Mouse (Mus musculus): Measurements from ENCODE around the gene Sbf2. TPM values are rescaled to one million over a fixed set of nuclear protein-coding genes. Genes with fewer than 3 reads are reported as not detected.
A peak's percentile ranks its signal among the peaks of the same experiment; 100 is the strongest.

Sbf2 gene
- polyA plus RNA-seq, 1 experiment from 2014 or later, result 62.1 TPM

GRCm38 (mm10) chr7:110627486-110628272 lies 13.0 kb upstream of the Sbf2 start, which contains the start of gene Adm:
Adm (plus strand) TSS chr7:110627661.
- no peak within 1 kb of the TSS for H3K27ac ChIP-seq
- 1% methylated on average over 30 of the region's 30 CpGs for WGBS
- peak; percentile 29; the same call in 1 of the 2 replicates for ATAC-seq (ENCODE audit: low FRiP score)
- H3K4me2 ChIP-seq, result peak within 1 kb of the TSS; percentile 77
- H3K9ac ChIP-seq, result peak within 1 kb of the TSS; percentile 69
- peaks cover 53% of the 10 kb centered on the region for H3K4me1 ChIP-seq (replicated peaks)
- no peaks in the 10 kb centered on the region for H3K36me3 ChIP-seq
- peaks cover 91% of the 10 kb centered on the region for H3K27me3 ChIP-seq
- H3K4me3 ChIP-seq, result peak within 1 kb of the TSS; percentile 45
- no peaks in the 10 kb centered on the region for H3K9me3 ChIP-seq

GRCm38 (mm10) chr7:110627099-110627482 lies 12.4 kb upstream of the Sbf2 start:
- H3K36me3 ChIP-seq, result no peaks in the 10 kb centered on the region
- no peak for ATAC-seq (ENCODE audit: low FRiP score)
- 1% methylated on average over 12 of the region's 12 CpGs for WGBS
- 0 out of 2 replicates have a peak overlapping the region, but pooled peaks have one; percentile 10 for H3K9ac ChIP-seq
- H3K4me2 ChIP-seq, result peak overlapping the region; percentile 77
- no peaks in the 10 kb centered on the region for H3K9me3 ChIP-seq
- peak overlapping the region; percentile 45 for H3K4me3 ChIP-seq
- peaks cover 53% of the 10 kb centered on the region for H3K4me1 ChIP-seq (replicated peaks)
- H3K27ac ChIP-seq, result no peak overlapping the region
- H3K27me3 ChIP-seq, result peaks cover 85% of the 10 kb centered on the region

- no peak for ATAC-seq (ENCODE audit: low FRiP score)
- Histone ChIP-seq H3K27me3 (peaks cover 82% of the 10 kb centered on the region), H3K4me1 (replicated peaks) (peaks cover 53% of the 10 kb centered on the region), H3K9ac (no peak overlapping the region), H3K9me3 (no peaks in the 10 kb centered on the region), H3K27ac (no peak overlapping the region), H3K36me3 (no peaks in the 10 kb centered on the region), H3K4me2 (peak overlapping the region; percentile 77), H3K4me3 (peak overlapping the region; percentile 5; the same call in 1 of the 2 replicates)
- WGBS, result 4% methylated on average over 28 of the region's 28 CpGs
Measured at GRCm38 (mm10) chr7:110626186-110627098, 11.7 kb upstream of the Sbf2 start.

- no peak for ATAC-seq (ENCODE audit: low FRiP score)
- WGBS, result 66% methylated on average over 10 of the region's 10 CpGs
- H3K27ac ChIP-seq, result no peak overlapping the region
- peaks cover 47% of the 10 kb centered on the region for H3K4me1 ChIP-seq (replicated peaks)
- no peak overlapping the region for H3K9ac ChIP-seq
- H3K9me3 ChIP-seq, result no peaks in the 10 kb centered on the region
- no peak overlapping the region for H3K4me3 ChIP-seq
- H3K36me3 ChIP-seq, result no peaks in the 10 kb centered on the region
- no peak overlapping the region; the same call in 1 of the 2 replicates for H3K4me2 ChIP-seq
- H3K27me3 ChIP-seq, result peaks cover 73% of the 10 kb centered on the region
Measured at GRCm38 (mm10) chr7:110625489-110625888, 10.8 kb upstream of the Sbf2 start.

GRCm38 (mm10) chr7:110624961-110625360 lies 10.2 kb upstream of the Sbf2 start:
- 83% methylated on average over 13 of the region's 13 CpGs for WGBS

GRCm38 (mm10) chr7:110624067-110624466 lies 9.3 kb upstream of the Sbf2 start:
- no peaks in the 10 kb centered on the region for H3K36me3 ChIP-seq
- H3K27ac ChIP-seq, result no peak overlapping the region
- no peak overlapping the region for H3K4me3 ChIP-seq
- no peak for ATAC-seq (ENCODE audit: low FRiP score)
- H3K9me3 ChIP-seq, result no peaks in the 10 kb centered on the region
- no peak overlapping the region for H3K4me2 ChIP-seq
- 59% methylated on average over 2 of the region's 2 CpGs for WGBS
- H3K4me1 ChIP-seq (replicated peaks), result peaks cover 36% of the 10 kb centered on the region
- H3K9ac ChIP-seq, result no peak overlapping the region
- peaks cover 62% of the 10 kb centered on the region for H3K27me3 ChIP-seq

More at GRCm38 (mm10) chr7:110624961-110625360, 10.2 kb upstream of the Sbf2 start:
- Histone ChIP-seq H3K4me1 (replicated peaks) (peaks cover 42% of the 10 kb centered on the region), H3K9me3 (no peaks in the 10 kb centered on the region), H3K27me3 (peaks cover 71% of the 10 kb centered on the region), H3K4me3 (no peak overlapping the region), H3K9ac (no peak overlapping the region), H3K27ac (no peak overlapping the region), H3K4me2 (no peak overlapping the region), H3K36me3 (no peaks in the 10 kb centered on the region)
- no peak for ATAC-seq (ENCODE audit: low FRiP score)

GRCm38 (mm10) chr7:110619086-110619611 lies 4.4 kb upstream of the Sbf2 start:
- no peaks in the 10 kb centered on the region for H3K9me3 ChIP-seq
- H3K9ac ChIP-seq, result no peak overlapping the region
- H3K4me2 ChIP-seq, result no peak overlapping the region
- peaks cover 7% of the 10 kb centered on the region for H3K4me1 ChIP-seq (replicated peaks)
- no peak overlapping the region for H3K4me3 ChIP-seq
- H3K36me3 ChIP-seq, result no peaks in the 10 kb centered on the region
- ATAC-seq (ENCODE audit: low FRiP score), result no peak
- peaks cover 25% of the 10 kb centered on the region for H3K27me3 ChIP-seq
- WGBS, result 59% methylated on average over 9 of the region's 9 CpGs
- H3K27ac ChIP-seq, result no peak overlapping the region

GRCm38 (mm10) chr7:110615792-110616191 lies 1.1 kb upstream of the Sbf2 start:
- Histone ChIP-seq H3K9ac (no peak overlapping the region), H3K4me3 (peak overlapping the region; percentile 89; the same call in 1 of the 2 replicates), H3K27ac (no peak overlapping the region), H3K4me1 (replicated peaks) (peaks cover 29% of the 10 kb centered on the region), H3K9me3 (no peaks in the 10 kb centered on the region), H3K27me3 (peaks cover 17% of the 10 kb centered on the region), H3K36me3 (no peaks in the 10 kb centered on the region), H3K4me2 (peak overlapping the region; percentile 86)
- ATAC-seq (ENCODE audit: low FRiP score), result no peak
- WGBS, result 10% methylated on average over 11 of the region's 11 CpGs

- Histone ChIP-seq H3K4me1 (replicated peaks) (peaks cover 29% of the 10 kb centered on the region), H3K4me2 (peak overlapping the region; percentile 86), H3K4me3 (peak overlapping the region; percentile 89), H3K9me3 (no peaks in the 10 kb centered on the region), H3K27me3 (peaks cover 13% of the 10 kb centered on the region), H3K36me3 (no peaks in the 10 kb centered on the region), H3K9ac (peak overlapping the region; percentile 95), H3K27ac (peak overlapping the region; percentile 99)
- WGBS, result under 1% methylated on average over 20 of the region's 20 CpGs
- peak; percentile 10; the same call in 1 of the 2 replicates for ATAC-seq (ENCODE audit: low FRiP score)
Measured at GRCm38 (mm10) chr7:110615151-110615631, 469 bp upstream of the Sbf2 start.

GRCm38 (mm10) chr7:110613381-110614132 lies 1.2 kb downstream of the Sbf2 start:
- Histone ChIP-seq H3K27ac (peak overlapping the region; percentile 99), H3K9ac (peak overlapping the region; percentile 95), H3K9me3 (no peaks in the 10 kb centered on the region), H3K27me3 (peaks cover 13% of the 10 kb centered on the region), H3K4me3 (peak overlapping the region; percentile 89), H3K4me1 (replicated peaks) (peaks cover 29% of the 10 kb centered on the region), H3K36me3 (no peaks in the 10 kb centered on the region), H3K4me2 (peak overlapping the region; percentile 86)
- WGBS, result 4% methylated on average over 17 of the region's 17 CpGs
- ATAC-seq (ENCODE audit: low FRiP score), result peak; percentile 26; the same call in 1 of the 2 replicates

GRCm38 (mm10) chr7:110606906-110607305 lies 7.8 kb downstream of the Sbf2 start:
- peaks cover 8% of the 10 kb centered on the region for H3K4me1 ChIP-seq (replicated peaks)
- no peak overlapping the region for H3K4me3 ChIP-seq
- no peak for ATAC-seq (ENCODE audit: low FRiP score)
- no peaks in the 10 kb centered on the region for H3K9me3 ChIP-seq
- no peak overlapping the region for H3K4me2 ChIP-seq
- H3K27me3 ChIP-seq, result no peaks in the 10 kb centered on the region
- WGBS, result 90% methylated on average over 1 of the region's 1 CpGs
- no peak overlapping the region for H3K9ac ChIP-seq
- no peaks in the 10 kb centered on the region for H3K36me3 ChIP-seq
- H3K27ac ChIP-seq, result no peak overlapping the region

Data from hindbrain, embryonic 13.5 days (tissue).